Mouse (Mus musculus): ENCODE data around the gene Iffo2. TPM values are rescaled to one million over a fixed set of nuclear protein-coding genes. Genes with fewer than 3 reads are reported as not detected.
A peak's percentile ranks its signal among the peaks of the same experiment; 100 is the strongest.

Gene Iffo2
- polyA plus RNA-seq, 1 experiment from 2014 or later: 4.6 TPM

DNA sequence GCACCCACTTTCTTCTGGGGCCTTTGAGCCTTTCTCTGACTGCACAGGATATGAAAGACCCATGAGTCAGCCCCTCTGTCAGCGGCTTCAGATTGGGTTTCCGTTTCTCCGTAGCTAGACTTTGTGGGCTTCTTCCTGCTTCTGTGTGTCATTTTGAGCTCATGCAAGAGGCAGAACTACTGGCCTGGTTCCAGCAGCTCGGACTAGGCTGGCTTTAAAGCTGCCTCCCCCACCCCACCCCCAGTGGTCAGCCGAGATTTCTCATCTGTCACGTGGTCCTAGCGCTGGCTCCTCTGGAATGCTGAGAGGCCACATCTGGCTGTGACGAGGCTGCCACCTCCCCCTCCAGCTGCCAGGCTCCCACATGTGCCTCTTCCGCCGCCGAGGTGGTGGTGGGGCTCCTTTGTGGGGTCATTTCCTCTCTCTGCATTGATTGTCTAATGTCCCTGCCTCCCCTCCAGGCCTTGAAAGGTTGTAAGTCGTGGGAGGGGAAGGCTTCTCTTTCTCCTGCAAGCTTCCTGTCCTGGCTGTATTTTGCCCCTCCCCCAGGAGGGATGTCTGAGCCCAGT, 68.7 kb downstream of the Iffo2 start:
- H3K36me3 ChIP-seq: no peaks in the 10 kb centered on the region
- peaks cover 66% of the 10 kb centered on the region for H3K4me1 ChIP-seq (replicated peaks)
- H3K9ac ChIP-seq (replicated peaks): peak overlapping the region; percentile 37
- peak overlapping the region; percentile 86 for H3K27ac ChIP-seq
- 0 out of 2 replicates have a peak, but pooled peaks cover 3% of the 10 kb centered on the region for H3K27me3 ChIP-seq
- no peaks in the 10 kb centered on the region for H3K9me3 ChIP-seq
- ATAC-seq: peak; percentile 29
- H3K4me3 ChIP-seq (replicated peaks): peak overlapping the region; percentile 11; the same call in 1 of the 2 replicates
- WGBS: 1% methylated on average over 12 of the region's 12 CpGs
- H3K4me2 ChIP-seq (replicated peaks): peak overlapping the region; percentile 48

GRCm38 (mm10) chr4:139601519-139602356, 71.4 kb downstream of the Iffo2 start:
- H3K36me3 ChIP-seq: peaks cover 13% of the 10 kb centered on the region; the same call in 1 of the 2 replicates
- no peaks in the 10 kb centered on the region for H3K27me3 ChIP-seq
- H3K4me1 ChIP-seq (replicated peaks): peaks cover 50% of the 10 kb centered on the region
- H3K4me3 ChIP-seq (replicated peaks): no peak overlapping the region
- H3K27ac ChIP-seq: no peak overlapping the region
- no peak for ATAC-seq
- H3K9me3 ChIP-seq: no peaks in the 10 kb centered on the region
- 76% methylated on average over 7 of the region's 7 CpGs for WGBS
- no peak overlapping the region for H3K9ac ChIP-seq (replicated peaks)
- H3K4me2 ChIP-seq (replicated peaks): no peak overlapping the region

- Histone ChIP-seq H3K27ac (no peak within 1 kb of the TSS), H3K4me1 (replicated peaks) (peaks cover 41% of the 10 kb centered on the region), H3K4me2 (replicated peaks) (no peak within 1 kb of the TSS), H3K27me3 (no peaks in the 10 kb centered on the region), H3K9ac (replicated peaks) (no peak within 1 kb of the TSS), H3K4me3 (replicated peaks) (no peak within 1 kb of the TSS), H3K9me3 (no peaks in the 10 kb centered on the region), H3K36me3 (peaks cover 18% of the 10 kb centered on the region; the same call in 1 of the 2 replicates)
- 52% methylated on average over 14 of the region's 14 CpGs for WGBS
- ATAC-seq: no peak
Observed at GRCm38 (mm10) chr4:139602357-139603244, 72.3 kb downstream of the Iffo2 start, which contains the start of gene Gm21969. Gm21969 (plus strand) TSS chr4:139603186.

DNA sequence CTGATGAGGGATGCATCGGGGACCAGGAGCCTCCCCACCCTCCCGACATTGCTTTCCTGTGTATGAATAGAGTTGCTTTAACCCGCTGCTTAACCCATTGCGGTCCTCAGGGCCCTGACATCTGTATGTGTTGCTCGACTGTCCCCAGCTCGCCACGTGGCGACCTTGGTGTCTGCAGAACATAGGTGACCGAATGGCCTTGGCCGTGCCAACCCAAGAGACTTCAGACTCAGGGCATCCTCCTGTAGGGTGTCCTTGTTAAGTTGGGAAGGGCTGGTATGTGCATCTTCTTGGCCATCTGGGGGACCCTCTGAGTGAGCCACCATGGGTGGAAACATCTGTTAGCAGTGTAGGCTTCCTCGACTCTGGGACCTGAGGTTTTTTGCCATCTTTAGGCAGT, 74.9 kb downstream of the Iffo2 start:
- H3K27ac ChIP-seq: no peak overlapping the region

GRCm38 (mm10) chr4:139606732-139607131, 76.4 kb downstream of the Iffo2 start:
- Histone ChIP-seq H3K4me3 (replicated peaks) (no peak overlapping the region), H3K27ac (no peak overlapping the region), H3K27me3 (no peaks in the 10 kb centered on the region), H3K36me3 (peaks cover 22% of the 10 kb centered on the region; the same call in 1 of the 2 replicates), H3K4me1 (replicated peaks) (peaks cover 19% of the 10 kb centered on the region), H3K4me2 (replicated peaks) (no peak overlapping the region), H3K9ac (replicated peaks) (no peak overlapping the region), H3K9me3 (no peaks in the 10 kb centered on the region)
- WGBS: 95% methylated on average over 5 of the region's 5 CpGs
- ATAC-seq: no peak

More for the DNA sequence above, 74.9 kb downstream of the Iffo2 start:
- 84% methylated on average over 11 of the region's 11 CpGs for WGBS
- Histone ChIP-seq H3K27me3 (no peaks in the 10 kb centered on the region), H3K9ac (replicated peaks) (no peak overlapping the region), H3K4me3 (replicated peaks) (no peak overlapping the region), H3K36me3 (peaks cover 22% of the 10 kb centered on the region; the same call in 1 of the 2 replicates), H3K4me1 (replicated peaks) (peaks cover 20% of the 10 kb centered on the region), H3K4me2 (replicated peaks) (no peak overlapping the region), H3K9me3 (no peaks in the 10 kb centered on the region)
- no peak for ATAC-seq

GRCm38 (mm10) chr4:139608975-139609374, 78.6 kb downstream of the Iffo2 start:
- ATAC-seq: no peak
- H3K4me2 ChIP-seq (replicated peaks): no peak overlapping the region
- no peak overlapping the region for H3K27ac ChIP-seq
- no peaks in the 10 kb centered on the region for H3K27me3 ChIP-seq
- peaks cover 7% of the 10 kb centered on the region; the same call in 1 of the 2 replicates for H3K9me3 ChIP-seq
- no peak overlapping the region for H3K4me3 ChIP-seq (replicated peaks)
- 67% methylated on average over 4 of the region's 4 CpGs for WGBS
- H3K36me3 ChIP-seq: peaks cover 34% of the 10 kb centered on the region
- peaks cover 11% of the 10 kb centered on the region; the same call in 1 of the 2 replicates for H3K4me1 ChIP-seq (replicated peaks)
- H3K9ac ChIP-seq (replicated peaks): no peak overlapping the region

DNA sequence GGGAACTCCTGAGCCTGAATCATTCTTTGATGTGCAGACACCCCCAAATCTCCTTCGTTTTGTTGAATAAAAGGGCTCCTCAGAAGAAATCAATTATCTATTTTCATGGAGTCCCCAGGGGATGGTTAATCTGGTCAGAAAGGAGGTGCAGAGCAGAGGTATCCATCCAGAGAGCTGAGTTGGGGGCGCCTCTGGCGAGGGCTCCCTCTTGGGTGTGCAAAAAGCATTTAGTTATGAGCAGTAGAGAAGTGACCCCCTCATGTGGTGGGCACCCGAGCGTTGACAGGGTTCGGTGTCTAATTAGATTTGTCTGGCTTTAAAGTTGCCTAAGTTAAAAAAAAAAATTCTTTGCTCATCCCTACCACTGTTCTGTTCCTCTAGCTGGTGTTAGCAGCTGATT, 80.6 kb downstream of the Iffo2 start:
- H3K9ac ChIP-seq (replicated peaks): no peak overlapping the region
- 48% methylated on average over 6 of the region's 6 CpGs for WGBS
- no peaks in the 10 kb centered on the region for H3K27me3 ChIP-seq
- H3K4me3 ChIP-seq (replicated peaks): no peak overlapping the region
- H3K4me1 ChIP-seq (replicated peaks): peaks cover 19% of the 10 kb centered on the region
- no peak overlapping the region for H3K4me2 ChIP-seq (replicated peaks)
- 0 out of 2 replicates have a peak, but pooled peaks have one; percentile 38 for ATAC-seq
- H3K27ac ChIP-seq: peak overlapping the region; percentile 65
- peaks cover 7% of the 10 kb centered on the region; the same call in 1 of the 2 replicates for H3K9me3 ChIP-seq
- peaks cover 43% of the 10 kb centered on the region for H3K36me3 ChIP-seq

DNA sequence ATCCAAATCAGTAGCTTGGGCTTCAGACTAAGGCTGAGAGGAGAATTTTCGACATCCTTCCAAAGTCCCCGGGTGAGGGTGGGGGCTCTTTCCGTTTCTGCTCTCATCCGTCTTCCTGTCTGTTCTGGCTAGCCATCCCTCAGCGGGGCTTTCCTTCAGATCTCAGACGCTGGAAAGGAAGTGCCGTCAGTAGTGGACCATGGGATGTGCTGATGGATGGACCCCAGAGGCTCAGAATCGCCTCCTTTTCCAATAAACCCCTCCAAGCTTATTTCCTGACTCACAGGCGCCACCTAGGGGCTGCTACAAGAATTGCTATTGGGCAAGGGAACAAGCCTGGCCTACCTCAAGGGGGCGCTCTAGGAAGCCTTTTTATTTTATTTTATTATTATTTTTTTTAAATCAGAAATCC, 81.2 kb downstream of the Iffo2 start:
- Histone ChIP-seq H3K4me3 (replicated peaks) (peak overlapping the region; percentile 18; the same call in 1 of the 2 replicates), H3K9ac (replicated peaks) (peak overlapping the region; percentile 41; the same call in 1 of the 2 replicates), H3K9me3 (peaks cover 7% of the 10 kb centered on the region; the same call in 1 of the 2 replicates), H3K36me3 (peaks cover 37% of the 10 kb centered on the region), H3K27ac (0 out of 2 replicates have a peak overlapping the region, but pooled peaks have one; percentile 25), H3K4me1 (replicated peaks) (peaks cover 21% of the 10 kb centered on the region), H3K27me3 (no peaks in the 10 kb centered on the region), H3K4me2 (replicated peaks) (peak overlapping the region; percentile 46)
- peak; percentile 64; the same call in 1 of the 2 replicates for ATAC-seq
- 5% methylated on average over 10 of the region's 10 CpGs for WGBS

GRCm38 (mm10) chr4:139614524-139615260, 84.3 kb downstream of the Iffo2 start:
- H3K27ac ChIP-seq: no peak overlapping the region
- ATAC-seq: no peak

GRCm38 (mm10) chr4:139616276-139617000, 86.1 kb downstream of the Iffo2 start:
- WGBS: 4% methylated on average over 24 of the region's 24 CpGs
- ATAC-seq: peak; percentile 84
- peak overlapping the region; percentile 68 for H3K9ac ChIP-seq (replicated peaks)

More at GRCm38 (mm10) chr4:139614524-139615260, 84.3 kb downstream of the Iffo2 start:
- Histone ChIP-seq H3K4me1 (replicated peaks) (peaks cover 26% of the 10 kb centered on the region), H3K9ac (replicated peaks) (no peak overlapping the region), H3K4me3 (replicated peaks) (no peak overlapping the region), H3K36me3 (peaks cover 27% of the 10 kb centered on the region), H3K4me2 (replicated peaks) (no peak overlapping the region), H3K27me3 (no peaks in the 10 kb centered on the region), H3K9me3 (peaks cover 7% of the 10 kb centered on the region; the same call in 1 of the 2 replicates)
- WGBS: 87% methylated on average over 21 of the region's 21 CpGs

More at GRCm38 (mm10) chr4:139616276-139617000, 86.1 kb downstream of the Iffo2 start:
- Histone ChIP-seq H3K4me3 (replicated peaks) (peak overlapping the region; percentile 48), H3K4me1 (replicated peaks) (peaks cover 21% of the 10 kb centered on the region), H3K27ac (peak overlapping the region; percentile 64), H3K4me2 (replicated peaks) (peak overlapping the region; percentile 70), H3K27me3 (no peaks in the 10 kb centered on the region), H3K9me3 (peaks cover 7% of the 10 kb centered on the region; the same call in 1 of the 2 replicates), H3K36me3 (peaks cover 27% of the 10 kb centered on the region)
